Comparison of ENCODE assay signal across 8 mouse cellular contexts in genomic region chr6:99525351-99525750, GRCm38 (mm10). TPM values are rescaled to one million over a fixed set of nuclear protein-coding genes. Genes with fewer than 3 reads are reported as not detected.
DNase-seq lines count a peak whose midpoint lies in the region; ATAC-seq and TF ChIP-seq lines count a peak whose summit lies in the region.

No protein-coding gene starts in this region.

- H3K36me3 ChIP-seq in heart, postnatal 0 days (replicated peaks; ENCODE audit: control insufficient read depth, insufficient read depth, low read length), result no peaks in the 10 kb centered on the region; the same call in 1 of the 2 replicates
- 0 out of 2 replicates have a peak, but pooled peaks cover 2% of the 10 kb centered on the region for H3K36me3 ChIP-seq in midbrain, embryonic 11.5 days (ENCODE audit: control insufficient read depth, insufficient read depth, low read length)
- no peaks in the 10 kb centered on the region for H3K36me3 ChIP-seq in midbrain, embryonic 16.5 days (ENCODE audit: control insufficient read depth, insufficient read depth, low read length)
- no peaks in the 10 kb centered on the region for H3K36me3 ChIP-seq in hindbrain, postnatal 0 days (ENCODE audit: insufficient read depth, low read length)

- intact Hi-C loops in heart, postnatal 25 days (cut with DNase I), result loop anchor here (10.0 kb wide), 1 partner anchor 551 kb away; no protein-coding TSS in a partner anchor

- peak; percentile 45 for TF ChIP-seq CTCF in heart, postnatal 0 days (IDR thresholded peaks at IDR 0.05; ENCODE audit: low read depth)
- peak; percentile 72 for TF ChIP-seq CTCF in hindbrain, postnatal 0 days (IDR thresholded peaks at IDR 0.05; ENCODE audit: low read depth)

- H3K4me3 ChIP-seq in heart, postnatal 0 days (ENCODE audit: low read depth, low read length), result no peak overlapping the region
- no peak overlapping the region for H3K4me3 ChIP-seq in midbrain, embryonic 11.5 days (ENCODE audit: low read depth, low read length)
- H3K4me3 ChIP-seq in midbrain, embryonic 16.5 days (ENCODE audit: low read depth, low read length), result no peak overlapping the region
- no peak overlapping the region for H3K4me3 ChIP-seq in hindbrain, postnatal 0 days (ENCODE audit: low read length)

- no peak for ATAC-seq in heart, postnatal 0 days (ENCODE audit: insufficient read depth, low read depth)
- no peak for ATAC-seq in midbrain, embryonic 11.5 days (ENCODE audit: low FRiP score)
- ATAC-seq in midbrain, embryonic 16.5 days, result no peak
- no peak for ATAC-seq in hindbrain, postnatal 0 days
- no peak for ATAC-seq in erythroblast, adult 5-6 weeks (replicated peaks; ENCODE audit: low FRiP score, poor library complexity, severe bottlenecking)
- no peak for ATAC-seq in monocyte, adult 5-6 weeks (replicated peaks; ENCODE audit: insufficient number of reproducible peaks, low FRiP score, low TSS enrichment, poor library complexity, severe bottlenecking)

- WGBS in heart, postnatal 0 days, result 55% methylated on average over 8 of the region's 8 CpGs
- 64% methylated on average over 8 of the region's 8 CpGs for WGBS in midbrain, embryonic 11.5 days
- 46% methylated on average over 8 of the region's 8 CpGs for WGBS in midbrain, embryonic 16.5 days
- WGBS in hindbrain, postnatal 0 days, result 43% methylated on average over 8 of the region's 8 CpGs

- H3K4me2 ChIP-seq in heart, postnatal 0 days (ENCODE audit: low read depth, low read length), result no peak overlapping the region
- H3K4me2 ChIP-seq in midbrain, embryonic 11.5 days, result no peak overlapping the region
- no peak overlapping the region for H3K4me2 ChIP-seq in midbrain, embryonic 16.5 days (ENCODE audit: low read length)
- no peak overlapping the region for H3K4me2 ChIP-seq in hindbrain, postnatal 0 days (ENCODE audit: low read depth, low read length)

- TF ChIP-seq EP300 in heart, postnatal 0 days (IDR thresholded peaks at IDR 0.05; ENCODE audit: low read depth), result no peak

- peaks cover 6% of the 10 kb centered on the region; the same call in 1 of the 2 replicates for H3K9me3 ChIP-seq in heart, postnatal 0 days (replicated peaks; ENCODE audit: control insufficient read depth, low read length)
- H3K9me3 ChIP-seq in midbrain, embryonic 11.5 days (ENCODE audit: control insufficient read depth, low read length), result peaks cover 7% of the 10 kb centered on the region; the same call in 1 of the 2 replicates
- no peaks in the 10 kb centered on the region for H3K9me3 ChIP-seq in midbrain, embryonic 16.5 days (replicated peaks; ENCODE audit: control insufficient read depth, low read length, poor library complexity, severe bottlenecking)
- 0 out of 2 replicates have a peak, but pooled peaks cover 4% of the 10 kb centered on the region for H3K9me3 ChIP-seq in hindbrain, postnatal 0 days (ENCODE audit: low read length)

- no peaks in the 10 kb centered on the region for H3K27me3 ChIP-seq in heart, postnatal 0 days (ENCODE audit: control insufficient read depth, insufficient read depth, low read length)
- H3K27me3 ChIP-seq in midbrain, embryonic 11.5 days (ENCODE audit: control insufficient read depth, insufficient read depth, low read length), result no peaks in the 10 kb centered on the region
- H3K27me3 ChIP-seq in midbrain, embryonic 16.5 days (ENCODE audit: control insufficient read depth, insufficient read depth, low read depth, low read length), result no peaks in the 10 kb centered on the region
- no peaks in the 10 kb centered on the region for H3K27me3 ChIP-seq in hindbrain, postnatal 0 days (ENCODE audit: insufficient read depth, low read length)

- no peaks in the 10 kb centered on the region for H3K4me1 ChIP-seq in heart, postnatal 0 days (ENCODE audit: control insufficient read depth, insufficient read depth)
- H3K4me1 ChIP-seq in midbrain, embryonic 11.5 days (ENCODE audit: control insufficient read depth, insufficient read depth, low read length), result no peaks in the 10 kb centered on the region; the same call in 1 of the 2 replicates
- H3K4me1 ChIP-seq in midbrain, embryonic 16.5 days (ENCODE audit: control insufficient read depth, insufficient read depth, low read length), result peaks cover 2% of the 10 kb centered on the region; the same call in 1 of the 2 replicates
- H3K4me1 ChIP-seq in hindbrain, postnatal 0 days (ENCODE audit: insufficient read depth, low read length), result no peaks in the 10 kb centered on the region

- H3K27ac ChIP-seq in heart, postnatal 0 days (ENCODE audit: low read depth), result no peak overlapping the region
- H3K27ac ChIP-seq in midbrain, embryonic 11.5 days (ENCODE audit: low read depth, low read length), result no peak overlapping the region
- no peak overlapping the region for H3K27ac ChIP-seq in midbrain, embryonic 16.5 days (ENCODE audit: low read length)
- H3K27ac ChIP-seq in hindbrain, postnatal 0 days, result no peak overlapping the region

- H3K9ac ChIP-seq in heart, postnatal 0 days (replicated peaks; ENCODE audit: low read depth, low read length), result no peak overlapping the region
- no peak overlapping the region for H3K9ac ChIP-seq in midbrain, embryonic 11.5 days (ENCODE audit: low read length)
- no peak overlapping the region for H3K9ac ChIP-seq in midbrain, embryonic 16.5 days (ENCODE audit: low read depth, low read length)
- H3K9ac ChIP-seq in hindbrain, postnatal 0 days (replicated peaks; ENCODE audit: low read length), result no peak overlapping the region

- peak; percentile 20 for DNase-seq in heart, postnatal 0 days (ENCODE audit: low spot score)
- DNase-seq in heart, postnatal 25 days (ENCODE audit: low spot score), result no peak
- DNase-seq in midbrain, embryonic 11.5 days (ENCODE audit: low spot score, missing footprints), result peak; percentile 91
- peak; percentile 63 for DNase-seq in Muller cell, postnatal 12 days (ENCODE audit: inconsistent ontology term)
- DNase-seq in hindbrain, postnatal 0 days (ENCODE audit: low spot score), result peak; percentile 60

RNA-seq across cellular contexts. Expression of gene Foxp1, which starts 2.8 kb away (rescaled TPM):
- total RNA-seq in heart, postnatal 0 days (2014; rRNA removed; ENCODE audit: low replicate concordance), result 88.1 and 96.1 TPM in 2 replicates
- polyA plus RNA-seq in heart, postnatal 0 days (2015; fragmentation: Nextera tagmentation; extraction: Ambion mirVana), result 39.5 and 40.7 TPM in 2 replicates
- total RNA-seq in heart, postnatal 25 days (2021), result 10 to 100 TPM; 33.6 to 35.3 TPM
- polyA plus RNA-seq in midbrain, embryonic 11.5 days (2014; fragmentation: Nextera tagmentation; extraction: Ambion mirVana), result 86.2 and 95.4 TPM in 2 replicates
- polyA plus RNA-seq in midbrain, embryonic 16.5 days (2015; fragmentation: Nextera tagmentation; extraction: Ambion mirVana), result 77.8 and 79.8 TPM in 2 replicates
- 53.6 and 55.2 TPM in 2 replicates for total RNA-seq in hindbrain, postnatal 0 days (2014; rRNA removed)
- 50.9 and 54.8 TPM in 2 replicates for polyA plus RNA-seq in hindbrain, postnatal 0 days (2015; fragmentation: Nextera tagmentation; extraction: Ambion mirVana)
- 10.7 and 26.5 TPM in 2 replicates for total RNA-seq in erythroblast, adult 5-6 weeks (2015; ENCODE audit: low replicate concordance)
- total RNA-seq in erythroblast, adult 5-6 weeks (2017; ENCODE audit: low replicate concordance), result 12.3 and 19.5 TPM in 2 replicates
- 75.1 to 154 TPM (median 114 TPM) in 3 replicates for total RNA-seq in monocyte, adult 5-6 weeks (2017)
